Mouse (Mus musculus): Measurements from ENCODE around the gene March6. TPM values are rescaled to one million over a fixed set of nuclear protein-coding genes. Genes with fewer than 3 reads are reported as not detected.

March6 gene
- polyA plus RNA-seq (2012; rRNA removed) = 38.4 and 46.2 TPM in 2 replicates

GRCm38 (mm10) chr15:31530659-31531445 lies at the start of gene March6:
March6 (minus strand) TSS chr15:31531053.

GRCm38 (mm10) chr15:31565184-31565583 lies 34.3 kb upstream of the March6 start, which contains the start of gene Cmbl:
Cmbl (plus strand) TSS chr15:31565389.

GRCm38 (mm10) chr15:31453098-31453916 lies 77.5 kb downstream of the March6 start, which contains the start of gene Ropn1l:
Ropn1l (minus strand) TSS chr15:31453737.

Other genes starting within 250 kb of the March6 start
- 0.37 and 0.77 TPM in 2 replicates for gene Ankrd33b, start 163.3 kb downstream of the March6 start, polyA plus RNA-seq (2012; rRNA removed)
- gene Ropn1l, start 77.3 kb downstream of the March6 start, polyA plus RNA-seq (2012; rRNA removed) = 1.3 and 1.7 TPM in 2 replicates
- gene Cmbl, start 34.3 kb upstream of the March6 start, polyA plus RNA-seq (2012; rRNA removed) = 1.5 and 2.1 TPM in 2 replicates
- 505 and 579 TPM in 2 replicates for gene Cct5, start 70.8 kb upstream of the March6 start, polyA plus RNA-seq (2012; rRNA removed)
- 15.8 and 22.8 TPM in 2 replicates for gene Fam173b, start 70.8 kb upstream of the March6 start, polyA plus RNA-seq (2012; rRNA removed)